Mouse (Mus musculus): ENCODE measurements around the gene Tnfrsf26. TPM values are rescaled to one million over a fixed set of nuclear protein-coding genes. Genes with fewer than 3 reads are reported as not detected.

Tnfrsf26 gene
- polyA plus RNA-seq, 1 experiment from 2014 or later: 0.48 TPM

- Histone ChIP-seq H3K27me3 (ENCODE audit: control insufficient read depth, insufficient read depth, low read depth, low read length) (no peaks in the 10 kb centered on the region), H3K27ac (ENCODE audit: low read length) (no peak overlapping the region), H3K9ac (ENCODE audit: low read length) (no peak overlapping the region), H3K4me1 (replicated peaks; ENCODE audit: control insufficient read depth, insufficient read depth, low read length) (no peaks in the 10 kb centered on the region), H3K4me2 (ENCODE audit: low read depth, low read length) (no peak overlapping the region), H3K9me3 (ENCODE audit: control insufficient read depth, low read length) (no peaks in the 10 kb centered on the region), H3K4me3 (ENCODE audit: low read length) (no peak overlapping the region), H3K36me3 (ENCODE audit: control insufficient read depth, insufficient read depth, low read length) (no peaks in the 10 kb centered on the region)
- no peak for ATAC-seq (ENCODE audit: low read depth)
- 26% methylated on average over 1 of the region's 1 CpGs for WGBS
Observed at GRCm38 (mm10) chr7:143629501-143629900, 979 bp upstream of the Tnfrsf26 start.

DNA sequence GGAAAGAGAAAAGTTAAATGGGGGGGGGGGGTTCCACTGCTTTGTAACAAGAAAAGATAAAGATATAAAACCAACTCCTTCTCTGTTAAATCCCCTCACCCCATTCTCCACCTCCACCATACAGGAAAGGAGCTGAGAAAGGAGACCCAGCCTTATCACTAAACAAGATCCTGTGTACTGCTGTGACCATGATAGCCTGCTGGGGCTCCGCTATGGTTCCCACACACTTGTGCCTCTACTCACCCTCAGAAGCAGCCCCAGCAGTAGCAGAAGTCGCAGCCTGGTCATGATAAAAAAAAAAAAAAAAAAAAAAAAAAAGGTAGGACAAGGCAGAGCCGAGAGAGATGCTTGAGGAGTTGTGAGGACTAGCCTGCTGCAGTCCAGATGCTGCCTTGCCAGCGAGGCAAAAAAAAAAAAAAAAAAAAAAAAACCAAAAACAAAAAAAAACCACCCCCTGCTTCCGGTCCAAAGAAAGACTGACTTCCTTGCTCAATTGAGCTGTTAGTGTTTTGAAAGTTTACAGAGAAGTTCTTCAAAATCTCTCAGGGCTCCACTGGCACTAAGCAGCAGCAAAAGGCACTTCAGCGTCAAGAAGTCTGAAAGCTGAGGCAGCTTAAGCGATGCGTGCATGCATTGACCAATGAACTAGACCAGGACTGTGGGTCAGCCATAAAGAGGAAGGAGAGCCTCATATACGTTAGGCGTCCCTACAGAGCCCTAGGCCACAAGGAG lies 801 bp downstream of the Tnfrsf26 start:
- ATAC-seq (ENCODE audit: low read depth): no peak
- Histone ChIP-seq H3K4me1 (replicated peaks; ENCODE audit: control insufficient read depth, insufficient read depth, low read length) (no peaks in the 10 kb centered on the region), H3K4me2 (ENCODE audit: low read depth, low read length) (no peak overlapping the region), H3K9ac (ENCODE audit: low read length) (no peak overlapping the region), H3K27ac (ENCODE audit: low read length) (no peak overlapping the region), H3K27me3 (ENCODE audit: control insufficient read depth, insufficient read depth, low read depth, low read length) (no peaks in the 10 kb centered on the region), H3K9me3 (ENCODE audit: control insufficient read depth, low read length) (no peaks in the 10 kb centered on the region), H3K36me3 (ENCODE audit: control insufficient read depth, insufficient read depth, low read length) (no peaks in the 10 kb centered on the region), H3K4me3 (ENCODE audit: low read length) (no peak overlapping the region)
- WGBS: 50% methylated on average over 10 of the region's 10 CpGs

DNA sequence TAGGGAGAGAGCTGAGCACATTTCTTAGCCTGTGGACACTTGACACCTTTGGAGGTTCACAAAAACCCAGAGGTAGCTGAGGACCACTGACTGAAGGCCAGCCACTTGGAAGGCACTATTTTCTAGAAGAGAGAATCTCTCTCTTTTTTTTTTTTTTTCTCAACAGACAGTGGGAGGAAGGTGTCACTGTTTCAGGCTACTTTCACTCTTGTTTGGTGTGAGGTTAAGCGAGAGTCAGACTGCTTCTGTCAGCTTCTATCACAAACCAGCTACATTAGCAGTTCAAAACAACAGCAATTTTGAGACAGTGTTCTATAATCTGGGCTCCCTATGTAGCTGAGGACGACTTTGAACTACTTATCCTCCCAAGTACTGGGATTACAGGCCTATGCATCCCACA lies 2.3 kb downstream of the Tnfrsf26 start:
- WGBS: 45% methylated on average over 2 of the region's 2 CpGs
- no peak overlapping the region for H3K4me3 ChIP-seq (ENCODE audit: low read length)
- no peaks in the 10 kb centered on the region for H3K9me3 ChIP-seq (ENCODE audit: control insufficient read depth, low read length)
- H3K27me3 ChIP-seq (ENCODE audit: control insufficient read depth, insufficient read depth, low read depth, low read length): no peaks in the 10 kb centered on the region
- no peak for ATAC-seq (ENCODE audit: low read depth)
- no peak overlapping the region for H3K4me2 ChIP-seq (ENCODE audit: low read depth, low read length)
- no peak overlapping the region for H3K27ac ChIP-seq (ENCODE audit: low read length)
- no peaks in the 10 kb centered on the region for H3K4me1 ChIP-seq (replicated peaks; ENCODE audit: control insufficient read depth, insufficient read depth, low read length)
- H3K36me3 ChIP-seq (ENCODE audit: control insufficient read depth, insufficient read depth, low read length): no peaks in the 10 kb centered on the region
- no peak overlapping the region for H3K9ac ChIP-seq (ENCODE audit: low read length)

GRCm38 (mm10) chr7:143625151-143625550 lies 3.4 kb downstream of the Tnfrsf26 start:
- ATAC-seq (ENCODE audit: low read depth): no peak
- no peak overlapping the region for H3K4me3 ChIP-seq (ENCODE audit: low read length)
- no peak overlapping the region for H3K27ac ChIP-seq (ENCODE audit: low read length)
- H3K4me2 ChIP-seq (ENCODE audit: low read depth, low read length): no peak overlapping the region
- H3K4me1 ChIP-seq (replicated peaks; ENCODE audit: control insufficient read depth, insufficient read depth, low read length): no peaks in the 10 kb centered on the region
- H3K9me3 ChIP-seq (ENCODE audit: control insufficient read depth, low read length): no peaks in the 10 kb centered on the region
- WGBS: 55% methylated on average over 5 of the region's 5 CpGs
- H3K36me3 ChIP-seq (ENCODE audit: control insufficient read depth, insufficient read depth, low read length): no peaks in the 10 kb centered on the region
- no peaks in the 10 kb centered on the region for H3K27me3 ChIP-seq (ENCODE audit: control insufficient read depth, insufficient read depth, low read depth, low read length)
- no peak overlapping the region for H3K9ac ChIP-seq (ENCODE audit: low read length)

- no peaks in the 10 kb centered on the region for H3K9me3 ChIP-seq (ENCODE audit: control insufficient read depth, low read length)
- H3K4me1 ChIP-seq (replicated peaks; ENCODE audit: control insufficient read depth, insufficient read depth, low read length): no peaks in the 10 kb centered on the region
- no peak overlapping the region for H3K4me2 ChIP-seq (ENCODE audit: low read depth, low read length)
- H3K4me3 ChIP-seq (ENCODE audit: low read length): no peak overlapping the region
- no peak overlapping the region for H3K9ac ChIP-seq (ENCODE audit: low read length)
- no peak for ATAC-seq (ENCODE audit: low read depth)
- WGBS: 67% methylated on average over 3 of the region's 3 CpGs
- H3K27me3 ChIP-seq (ENCODE audit: control insufficient read depth, insufficient read depth, low read depth, low read length): no peaks in the 10 kb centered on the region
- no peak overlapping the region for H3K27ac ChIP-seq (ENCODE audit: low read length)
- H3K36me3 ChIP-seq (ENCODE audit: control insufficient read depth, insufficient read depth, low read length): no peaks in the 10 kb centered on the region
Observed at GRCm38 (mm10) chr7:143624561-143624960, 4.0 kb downstream of the Tnfrsf26 start.

GRCm38 (mm10) chr7:143620951-143621350 lies 7.6 kb downstream of the Tnfrsf26 start:
- H3K27ac ChIP-seq (ENCODE audit: low read length): no peak overlapping the region
- WGBS: 42% methylated on average over 1 of the region's 1 CpGs
- no peak for ATAC-seq (ENCODE audit: low read depth)
- H3K27me3 ChIP-seq (ENCODE audit: control insufficient read depth, insufficient read depth, low read depth, low read length): no peaks in the 10 kb centered on the region
- H3K4me2 ChIP-seq (ENCODE audit: low read depth, low read length): no peak overlapping the region
- no peak overlapping the region for H3K4me3 ChIP-seq (ENCODE audit: low read length)
- no peaks in the 10 kb centered on the region for H3K9me3 ChIP-seq (ENCODE audit: control insufficient read depth, low read length)
- no peaks in the 10 kb centered on the region for H3K4me1 ChIP-seq (replicated peaks; ENCODE audit: control insufficient read depth, insufficient read depth, low read length)
- no peaks in the 10 kb centered on the region for H3K36me3 ChIP-seq (ENCODE audit: control insufficient read depth, insufficient read depth, low read length)
- H3K9ac ChIP-seq (ENCODE audit: low read length): no peak overlapping the region

- Histone ChIP-seq H3K27ac (ENCODE audit: low read length) (peak overlapping the region; percentile 77), H3K4me3 (ENCODE audit: low read length) (no peak overlapping the region), H3K4me1 (replicated peaks; ENCODE audit: control insufficient read depth, insufficient read depth, low read length) (peaks cover 2% of the 10 kb centered on the region; the same call in 1 of the 2 replicates), H3K9me3 (ENCODE audit: control insufficient read depth, low read length) (no peaks in the 10 kb centered on the region), H3K9ac (ENCODE audit: low read length) (no peak overlapping the region), H3K27me3 (ENCODE audit: control insufficient read depth, insufficient read depth, low read depth, low read length) (no peaks in the 10 kb centered on the region), H3K36me3 (ENCODE audit: control insufficient read depth, insufficient read depth, low read length) (no peaks in the 10 kb centered on the region), H3K4me2 (ENCODE audit: low read depth, low read length) (no peak overlapping the region; the same call in 1 of the 2 replicates)
- peak; percentile 87 for ATAC-seq (ENCODE audit: low read depth)
- 31% methylated on average over 9 of the region's 9 CpGs for WGBS
Observed at GRCm38 (mm10) chr7:143614404-143615135, 14.0 kb downstream of the Tnfrsf26 start.

GRCm38 (mm10) chr7:143612215-143612614 lies 16.3 kb downstream of the Tnfrsf26 start:
- Histone ChIP-seq H3K4me1 (replicated peaks; ENCODE audit: control insufficient read depth, insufficient read depth, low read length) (peaks cover 2% of the 10 kb centered on the region; the same call in 1 of the 2 replicates), H3K36me3 (ENCODE audit: control insufficient read depth, insufficient read depth, low read length) (no peaks in the 10 kb centered on the region), H3K4me2 (ENCODE audit: low read depth, low read length) (no peak overlapping the region), H3K4me3 (ENCODE audit: low read length) (no peak overlapping the region), H3K9ac (ENCODE audit: low read length) (no peak overlapping the region), H3K9me3 (ENCODE audit: control insufficient read depth, low read length) (no peaks in the 10 kb centered on the region), H3K27me3 (ENCODE audit: control insufficient read depth, insufficient read depth, low read depth, low read length) (no peaks in the 10 kb centered on the region), H3K27ac (ENCODE audit: low read length) (no peak overlapping the region)
- 57% methylated on average over 3 of the region's 3 CpGs for WGBS
- ATAC-seq (ENCODE audit: low read depth): no peak

DNA sequence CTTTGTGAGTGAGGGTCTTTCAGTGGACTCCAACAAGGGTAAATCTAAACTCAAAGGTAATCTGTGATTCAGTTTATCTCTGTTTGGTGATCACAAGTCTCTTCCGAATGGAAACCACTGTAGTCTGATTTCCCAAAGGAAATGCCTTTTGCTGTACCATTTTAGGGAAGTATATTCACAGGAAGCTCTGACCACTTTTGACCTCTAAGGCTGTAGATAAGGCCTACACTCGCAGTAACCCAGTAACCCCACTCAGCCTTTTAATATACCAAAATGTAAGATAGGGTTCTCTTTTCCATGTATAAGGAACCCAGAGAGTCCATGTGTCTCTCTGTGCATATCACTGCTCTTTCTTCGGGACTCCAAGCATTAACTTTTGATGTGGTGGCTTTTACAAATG lies 23.2 kb downstream of the Tnfrsf26 start:
- Histone ChIP-seq H3K4me2 (ENCODE audit: low read depth, low read length) (no peak overlapping the region), H3K9ac (ENCODE audit: low read length) (no peak overlapping the region), H3K27me3 (ENCODE audit: control insufficient read depth, insufficient read depth, low read depth, low read length) (no peaks in the 10 kb centered on the region), H3K4me1 (replicated peaks; ENCODE audit: control insufficient read depth, insufficient read depth, low read length) (no peaks in the 10 kb centered on the region), H3K4me3 (ENCODE audit: low read length) (no peak overlapping the region), H3K36me3 (ENCODE audit: control insufficient read depth, insufficient read depth, low read length) (no peaks in the 10 kb centered on the region), H3K9me3 (ENCODE audit: control insufficient read depth, low read length) (peaks cover 3% of the 10 kb centered on the region), H3K27ac (ENCODE audit: low read length) (no peak overlapping the region)
- WGBS: 63% methylated on average over 3 of the region's 3 CpGs
- ATAC-seq (ENCODE audit: low read depth): no peak

Data from lung, embryonic 16.5 days (tissue).